Mouse (Mus musculus): Measurements from ENCODE around the gene Spaca7.
"Not testable (repeated sequence)": the region's sequence is repeated elsewhere in the genome, so short reads cannot be mapped to it uniquely, and the experiment has no call there.

Gene Spaca7

GRCm38 (mm10) chr8:12572814-12573534 lies at the start of gene Spaca7:
Gene Spaca7, plus strand, starts transcription at chr8:12573029.
- no peak for DNase-seq (ENCODE audit: low spot score in 2 of 2)

- DNase-seq (ENCODE audit: low spot score in 2 of 2), result no peak
These were observed 48.5 kb upstream of the Spaca7 start for GRCm38 (mm10) chr8:12524279-12524678.

- no peak for DNase-seq (ENCODE audit: low spot score in 2 of 2)
These were observed 44.2 kb upstream of the Spaca7 start for GRCm38 (mm10) chr8:12528659-12529058.

- no peak for DNase-seq (ENCODE audit: low spot score in 2 of 2)
These were observed 37.2 kb upstream of the Spaca7 start for GRCm38 (mm10) chr8:12535617-12536016.

GRCm38 (mm10) chr8:12536306-12536705 lies 36.5 kb upstream of the Spaca7 start:
- DNase-seq (ENCODE audit: low spot score in 2 of 2), result no peak

- no peak for DNase-seq (ENCODE audit: low spot score in 2 of 2)
These were observed 27.6 kb upstream of the Spaca7 start for GRCm38 (mm10) chr8:12545236-12545635.

GRCm38 (mm10) chr8:12545671-12546070 lies 27.2 kb upstream of the Spaca7 start:
- no peak for DNase-seq (ENCODE audit: low spot score in 2 of 2)

- DNase-seq (ENCODE audit: low spot score in 2 of 2), result no peak
These were observed 25.2 kb upstream of the Spaca7 start for GRCm38 (mm10) chr8:12547466-12548220.

GRCm38 (mm10) chr8:12548255-12548654 lies 24.6 kb upstream of the Spaca7 start:
- no peak for DNase-seq (ENCODE audit: low spot score in 2 of 2)

GRCm38 (mm10) chr8:12548680-12549079 lies 24.1 kb upstream of the Spaca7 start:
- no peak for DNase-seq (ENCODE audit: low spot score in 2 of 2)

- DNase-seq (ENCODE audit: low spot score in 2 of 2), result peak in 1 of 2 experiments; percentile 11
These were observed 17.2 kb upstream of the Spaca7 start for GRCm38 (mm10) chr8:12555515-12556145.

GRCm38 (mm10) chr8:12558786-12559185 lies 14.0 kb upstream of the Spaca7 start:
- DNase-seq (ENCODE audit: low spot score in 2 of 2), result no peak

GRCm38 (mm10) chr8:12561403-12561960 lies 11.3 kb upstream of the Spaca7 start:
- peak; percentile 46 to 70 for DNase-seq (ENCODE audit: low spot score in 2 of 2)

GRCm38 (mm10) chr8:12564307-12564706 lies 8.5 kb upstream of the Spaca7 start:
- peak; percentile 33 to 52 for DNase-seq (ENCODE audit: low spot score in 2 of 2)

GRCm38 (mm10) chr8:12565488-12565887 lies 7.3 kb upstream of the Spaca7 start:
- no peak for DNase-seq (ENCODE audit: low spot score in 2 of 2)

- no peak for DNase-seq (ENCODE audit: low spot score in 2 of 2)
These were observed 6.3 kb upstream of the Spaca7 start for GRCm38 (mm10) chr8:12566509-12566908.

- no peak for DNase-seq (ENCODE audit: low spot score in 2 of 2)
These were observed 3.2 kb downstream of the Spaca7 start for GRCm38 (mm10) chr8:12576003-12576402.

- no peak for DNase-seq (ENCODE audit: low spot score in 2 of 2)
These were observed 3.9 kb downstream of the Spaca7 start for GRCm38 (mm10) chr8:12576739-12577138.

GRCm38 (mm10) chr8:12579339-12579999 lies 6.6 kb downstream of the Spaca7 start:
- not testable (repeated sequence) for DNase-seq (ENCODE audit: low spot score in 2 of 2)

- DNase-seq (ENCODE audit: low spot score in 2 of 2), result no peak
These were observed 11.0 kb downstream of the Spaca7 start for GRCm38 (mm10) chr8:12583785-12584184.

GRCm38 (mm10) chr8:12607223-12607622 lies 34.4 kb downstream of the Spaca7 start:
- DNase-seq (ENCODE audit: low spot score in 2 of 2), result peak; percentile 74 to 84

- no peak for DNase-seq (ENCODE audit: low spot score in 2 of 2)
These were observed 36.0 kb downstream of the Spaca7 start for GRCm38 (mm10) chr8:12608810-12609209.

All from frontal cortex, postnatal 25 days (tissue).